Mouse (Mus musculus) embryonic facial prominence, embryonic 11.5 days (tissue): ENCODE measurements around the gene Gpr1. TPM values are rescaled to one million over a fixed set of nuclear protein-coding genes. Genes with fewer than 3 reads are reported as not detected.
A peak's percentile ranks its signal among the peaks of the same experiment; 100 is the strongest.

ENCODE experiments used
- ATAC-seq: fragments of 200-750 bp; cut with Nextera tagmentation; replicated peaks from 2 replicates; pipeline ENCODE4 v1.8.0; 2017; ENCODE audit warnings: low read depth; ENCODE audit not compliant: insufficient number of reproducible peaks, low FRiP score, low TSS enrichment
- DNase-seq: peaks from one replicate; pipeline ENCODE4 v3.0.0-alpha.2; 2015; ENCODE audit warnings: low spot score
- H3K27ac ChIP-seq: fragments of 300-500 bp; sonication (generic); replicated peaks from 2 replicates; pipeline ENCODE4 v1.5.1; 2014; ENCODE audit warnings: mild to moderate bottlenecking, low read depth, low read length, control low read depth
- H3K27me3 ChIP-seq: fragments of 300-500 bp; sonication (generic); 2 replicates; pipeline ENCODE4 v1.6.1; 2014; ENCODE audit warnings: mild to moderate bottlenecking, low read length, moderate library complexity, mixed read lengths; ENCODE audit not compliant: control insufficient read depth, insufficient read depth
- H3K36me3 ChIP-seq: fragments of 300-500 bp; sonication (generic); replicated peaks from 2 replicates; pipeline ENCODE4 v1.6.1; 2014; ENCODE audit warnings: low read depth, mild to moderate bottlenecking, low read length, moderate library complexity, mixed read lengths; ENCODE audit not compliant: control insufficient read depth, insufficient read depth
- H3K4me1 ChIP-seq: fragments of 300-500 bp; sonication (generic); 2 replicates; pipeline ENCODE4 v1.6.1; 2014; ENCODE audit warnings: low read length, mixed read lengths; ENCODE audit not compliant: control insufficient read depth, insufficient read depth
- H3K4me2 ChIP-seq: fragments of 300-500 bp; sonication (generic); 2 replicates; pipeline ENCODE4 v1.6.1; 2014; ENCODE audit warnings: low read depth, mild to moderate bottlenecking, control low read depth, low read length, moderate library complexity
- H3K4me3 ChIP-seq: fragments of 300-500 bp; sonication (generic); 2 replicates; pipeline ENCODE4 v1.5.1; 2014; ENCODE audit warnings: low read depth, low read length, control low read depth
- H3K9ac ChIP-seq: fragments of 300-500 bp; sonication (generic); replicated peaks from 2 replicates; pipeline ENCODE4 v1.6.1; 2014; ENCODE audit warnings: mild to moderate bottlenecking, control low read depth, low read length
- H3K9me3 ChIP-seq: fragments of 300-500 bp; sonication (generic); replicated peaks from 2 replicates; pipeline ENCODE4 v1.6.1; 2016; ENCODE audit warnings: mild to moderate bottlenecking, low read length, inconsistent platforms, mixed read lengths; ENCODE audit not compliant: control insufficient read depth
- WGBS: fragments of 180-500 bp; shearing (Covaris S2); extraction: QIAGEN DNeasy Blood & Tissue Kit; methylation state at CpG from one replicate; pipeline ENCODE4 v1.1.7; 2014; 5-methylcytosine and 5-hydroxymethylcytosine counted together
- polyA plus RNA-seq: library from polyadenylated mRNA; unstranded; fragments of >200 nt; fragmentation: Nextera tagmentation; extraction: Ambion mirVana; gene quantifications from 2 replicates; pipeline ENCODE4 v1.2.1, GENCODE M21; 2014

Gene Gpr1
- polyA plus RNA-seq, 1 experiment from 2014 or later, result 0.17 TPM

DNA sequence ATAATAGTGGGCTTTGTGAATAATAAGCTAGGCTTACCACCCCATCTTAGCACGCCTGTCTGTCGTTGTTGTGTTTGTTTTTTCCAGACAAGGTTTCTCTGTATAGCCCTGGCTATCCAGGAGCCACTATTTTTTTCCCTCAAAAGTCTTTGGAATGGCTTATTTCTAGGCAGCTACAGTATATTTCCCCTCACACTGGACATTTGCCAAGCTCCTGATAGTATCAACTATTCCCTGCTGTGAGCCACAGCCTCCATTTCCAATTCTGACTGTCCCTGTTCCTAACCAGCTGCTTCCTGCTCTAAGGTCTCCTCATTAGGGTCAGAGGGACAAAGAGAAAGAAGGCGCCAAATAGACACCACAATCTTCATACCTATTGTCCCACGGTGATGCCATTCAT lies 40.8 kb upstream of the Gpr1 start:
- H3K9me3 ChIP-seq, result no peaks in the 10 kb centered on the region
- H3K9ac ChIP-seq, result no peak overlapping the region
- H3K27ac ChIP-seq, result no peak overlapping the region
- WGBS, result 18% methylated on average over 4 of the region's 4 CpGs
- H3K36me3 ChIP-seq, result no peaks in the 10 kb centered on the region
- ATAC-seq (no peak), DNase-seq (peak; percentile 1)
- H3K27me3 ChIP-seq, result peaks cover 29% of the 10 kb centered on the region
- H3K4me2 ChIP-seq, result no peak overlapping the region
- H3K4me3 ChIP-seq, result no peak overlapping the region
- H3K4me1 ChIP-seq, result no peaks in the 10 kb centered on the region

DNA sequence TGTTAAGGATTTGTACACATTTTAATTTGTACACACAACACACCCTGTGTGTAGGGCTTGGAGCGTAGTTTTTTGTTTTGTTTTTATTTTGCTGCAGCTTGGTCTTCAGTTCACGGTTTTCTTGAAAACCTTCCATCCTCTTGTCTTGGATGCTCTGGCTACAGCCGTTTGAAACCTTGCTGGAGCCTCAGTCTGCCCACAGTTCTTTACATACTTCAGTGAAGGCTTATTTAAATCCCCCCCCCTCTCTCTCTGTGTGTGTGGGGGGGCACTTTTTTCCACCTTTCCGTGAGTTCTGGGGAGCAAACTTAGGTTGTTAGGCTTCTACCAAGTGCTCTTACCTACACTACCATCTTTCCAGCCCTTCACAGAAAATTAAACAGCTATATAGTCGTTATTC lies 38.9 kb upstream of the Gpr1 start:
- Histone ChIP-seq H3K4me2 (no peak overlapping the region), H3K9ac (no peak overlapping the region; the same call in 1 of the 2 replicates), H3K9me3 (no peaks in the 10 kb centered on the region), H3K27me3 (peaks cover 29% of the 10 kb centered on the region), H3K4me3 (no peak overlapping the region), H3K4me1 (no peaks in the 10 kb centered on the region), H3K36me3 (no peaks in the 10 kb centered on the region), H3K27ac (no peak overlapping the region)
- ATAC-seq, result no peak
- WGBS, result 26% methylated on average over 5 of the region's 5 CpGs
- DNase-seq, result peak; percentile 7

DNA sequence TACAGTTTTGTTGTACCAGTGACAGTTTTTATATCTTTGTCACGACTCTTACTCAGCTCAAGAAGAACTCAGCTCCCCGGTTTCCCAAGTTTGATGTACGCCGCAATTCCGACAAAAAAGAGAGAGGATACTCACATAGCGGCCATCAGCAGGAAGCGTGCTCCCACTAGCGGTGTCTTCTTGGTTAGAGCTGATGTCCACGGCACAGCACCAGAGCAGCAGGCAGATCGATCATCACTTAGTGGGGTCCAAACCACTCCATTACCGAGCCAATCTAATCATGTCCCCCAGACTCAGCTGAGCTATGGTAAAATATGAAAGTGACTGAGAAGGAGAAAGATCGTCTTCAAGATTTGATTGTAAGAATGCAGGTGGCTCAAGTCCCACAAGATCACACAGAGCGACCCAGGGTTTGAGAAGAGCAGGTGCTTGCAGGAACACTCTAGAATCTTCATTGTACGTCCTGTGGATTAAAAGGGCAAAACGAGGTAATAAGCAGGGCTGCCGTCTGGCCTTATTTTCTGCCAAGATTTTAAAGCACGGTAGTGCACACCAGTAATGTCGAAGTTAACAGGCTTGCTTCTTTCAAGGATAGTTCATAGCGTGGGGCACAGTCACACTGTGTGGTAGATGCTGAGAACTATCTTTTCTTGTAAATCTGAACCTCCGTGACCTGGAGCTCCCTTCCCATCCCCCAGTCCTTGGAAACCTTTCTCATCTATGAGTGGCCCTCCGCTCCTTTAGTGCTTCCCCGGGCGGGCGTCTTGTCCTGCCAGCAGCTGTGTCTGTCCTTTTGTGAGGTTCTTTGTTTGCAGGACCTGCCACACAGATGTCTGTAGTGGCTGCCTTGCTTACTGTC lies 38.2 kb upstream of the Gpr1 start:
- Histone ChIP-seq H3K9me3 (no peaks in the 10 kb centered on the region), H3K9ac (no peak overlapping the region), H3K4me1 (no peaks in the 10 kb centered on the region), H3K36me3 (no peaks in the 10 kb centered on the region), H3K4me2 (no peak overlapping the region), H3K27me3 (peaks cover 29% of the 10 kb centered on the region), H3K27ac (no peak overlapping the region), H3K4me3 (no peak overlapping the region)
- ATAC-seq, result peak; percentile 61
- 31% methylated on average over 24 of the region's 24 CpGs for WGBS
- peak; percentile 50 for DNase-seq

DNA sequence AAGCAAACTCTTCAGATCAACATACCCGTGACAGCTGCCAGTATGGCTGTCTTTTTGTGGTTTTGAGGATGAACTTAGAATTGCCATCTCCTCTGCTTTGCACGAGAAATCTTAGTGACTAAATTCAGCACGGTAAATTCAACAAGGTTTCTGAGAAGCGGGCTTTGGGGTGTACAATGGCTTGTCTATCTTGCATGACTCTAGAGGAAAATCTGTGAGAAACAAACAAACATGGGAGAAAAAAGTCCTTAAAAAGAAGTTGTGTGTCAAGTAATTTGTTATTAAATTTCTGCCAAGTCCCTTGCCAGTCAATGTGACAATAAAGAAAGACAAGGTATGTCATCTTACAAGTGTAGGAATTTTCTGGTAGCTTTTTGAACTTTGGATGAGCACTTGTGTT lies 34.9 kb upstream of the Gpr1 start:
- ATAC-seq (no peak), DNase-seq (no peak)
- H3K9me3 ChIP-seq, result no peaks in the 10 kb centered on the region
- no peak overlapping the region for H3K4me3 ChIP-seq
- H3K27ac ChIP-seq, result no peak overlapping the region
- no peaks in the 10 kb centered on the region for H3K36me3 ChIP-seq
- 44% methylated on average over 4 of the region's 4 CpGs for WGBS
- H3K9ac ChIP-seq, result no peak overlapping the region
- H3K27me3 ChIP-seq, result peaks cover 12% of the 10 kb centered on the region
- H3K4me1 ChIP-seq, result no peaks in the 10 kb centered on the region
- no peak overlapping the region for H3K4me2 ChIP-seq

DNA sequence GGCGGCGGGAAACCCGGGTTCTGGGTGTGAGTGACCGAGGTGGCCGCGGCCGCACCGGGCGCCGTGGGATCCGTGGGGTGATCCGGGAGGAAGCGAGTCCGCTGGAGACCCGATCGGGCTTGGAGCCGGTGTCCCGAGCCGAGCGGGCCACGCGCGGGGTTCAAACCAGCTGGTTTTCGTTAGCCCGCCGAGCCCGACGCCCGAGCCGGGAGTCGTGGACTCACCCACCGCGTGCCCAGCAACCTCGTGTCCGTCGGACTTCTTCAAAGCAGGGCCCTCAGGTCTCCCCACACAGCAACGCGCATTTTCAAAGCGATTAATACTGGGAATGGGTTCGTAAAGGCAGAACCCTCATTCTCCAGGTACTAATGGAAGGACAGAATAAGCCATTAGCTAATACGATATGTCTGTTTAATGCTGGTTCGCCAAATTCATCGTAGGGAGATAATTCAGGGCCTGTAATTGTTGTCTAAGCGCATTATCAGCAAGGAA lies 34.1 kb upstream of the Gpr1 start:
- H3K9ac ChIP-seq, result peak overlapping the region; percentile 56
- H3K36me3 ChIP-seq, result no peaks in the 10 kb centered on the region
- peak overlapping the region; percentile 27 for H3K4me3 ChIP-seq
- H3K9me3 ChIP-seq, result no peaks in the 10 kb centered on the region
- peak; percentile 57 for DNase-seq
- 1% methylated on average over 44 of the region's 44 CpGs for WGBS
- peak overlapping the region; percentile 45 for H3K4me2 ChIP-seq
- no peak overlapping the region for H3K27ac ChIP-seq
- ATAC-seq, result no peak
- peaks cover 9% of the 10 kb centered on the region for H3K27me3 ChIP-seq
- H3K4me1 ChIP-seq, result no peaks in the 10 kb centered on the region

DNA sequence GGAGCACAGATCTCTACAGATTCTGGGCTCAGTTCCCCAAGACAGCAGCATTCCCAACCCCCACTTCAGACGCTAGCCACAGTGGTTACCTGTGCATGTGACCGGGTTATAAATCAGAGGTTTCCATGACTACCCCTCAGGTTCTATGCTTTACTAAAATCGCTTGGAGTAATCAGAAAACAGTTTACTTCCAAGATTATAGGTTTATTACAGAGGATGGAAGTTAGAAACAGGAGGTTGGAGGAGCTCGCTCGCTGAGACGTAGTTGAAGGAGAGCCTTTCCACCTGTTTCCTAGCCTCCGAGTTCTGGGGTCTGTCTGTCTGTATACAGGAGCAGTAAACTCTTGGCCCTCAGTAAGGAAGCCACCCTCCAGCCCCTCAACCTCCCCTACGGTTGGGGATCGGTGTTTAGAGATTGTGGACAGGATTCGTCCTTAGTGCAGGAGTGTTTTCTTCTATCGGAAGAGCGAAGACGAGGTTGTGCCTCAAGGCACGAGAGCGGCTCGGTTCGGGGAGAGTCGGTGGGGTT lies 33.6 kb upstream of the Gpr1 start:
- Histone ChIP-seq H3K36me3 (no peaks in the 10 kb centered on the region), H3K4me3 (peak overlapping the region; percentile 27), H3K4me2 (peak overlapping the region; percentile 45), H3K9ac (peak overlapping the region; percentile 56), H3K27me3 (peaks cover 9% of the 10 kb centered on the region), H3K27ac (0 out of 2 replicates have a peak overlapping the region, but pooled peaks have one; percentile 3), H3K4me1 (no peaks in the 10 kb centered on the region), H3K9me3 (no peaks in the 10 kb centered on the region)
- WGBS, result 1% methylated on average over 18 of the region's 18 CpGs
- ATAC-seq (no peak), DNase-seq (no peak)

DNA sequence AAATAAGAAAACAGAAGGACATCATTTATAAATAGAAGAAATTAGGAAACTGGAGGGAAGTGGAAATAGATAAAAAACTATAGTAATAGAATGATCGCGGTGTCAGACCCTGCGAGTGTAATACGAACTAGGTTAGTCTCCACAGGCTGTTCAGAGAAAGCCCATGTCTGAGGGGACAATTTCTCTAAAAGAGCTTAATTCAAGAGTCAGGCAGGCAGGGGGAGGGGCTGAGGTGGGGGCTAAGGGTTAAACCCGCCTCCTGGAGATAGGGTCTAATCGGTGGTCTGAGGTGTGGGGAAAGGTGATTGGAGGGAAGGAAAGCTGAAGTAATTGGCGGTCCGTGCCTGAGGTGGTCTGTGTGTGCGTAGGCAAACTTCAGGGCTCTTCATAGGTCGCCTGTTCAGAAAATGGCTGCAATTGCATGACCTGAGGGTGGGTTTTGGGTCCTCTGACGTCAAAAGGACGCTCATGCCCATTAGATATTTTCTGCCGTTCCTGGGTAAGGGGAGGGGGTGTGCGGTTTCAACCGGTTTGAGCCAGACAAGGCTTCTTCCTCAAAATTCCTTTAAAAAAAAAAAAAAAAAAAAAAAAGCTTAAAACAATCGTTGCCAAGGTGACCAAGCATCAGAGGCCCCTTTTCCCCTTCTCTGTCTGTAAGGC lies 32.6 kb upstream of the Gpr1 start:
- peaks cover 9% of the 10 kb centered on the region for H3K27me3 ChIP-seq

More for the DNA sequence above, 32.6 kb upstream of the Gpr1 start:
- no peaks in the 10 kb centered on the region for H3K9me3 ChIP-seq
- no peak overlapping the region for H3K27ac ChIP-seq
- no peaks in the 10 kb centered on the region for H3K36me3 ChIP-seq
- no peaks in the 10 kb centered on the region for H3K4me1 ChIP-seq
- ATAC-seq (peak; percentile 92), DNase-seq (peak; percentile 85)
- WGBS, result 2% methylated on average over 16 of the region's 16 CpGs
- peak overlapping the region; percentile 14; the same call in 1 of the 2 replicates for H3K4me3 ChIP-seq
- no peak overlapping the region for H3K9ac ChIP-seq
- H3K4me2 ChIP-seq, result peak overlapping the region; percentile 32
